Mouse (Mus musculus) megakaryocyte, adult 5-6 weeks (primary cell): ENCODE data around the gene Gatad2b. TPM values are rescaled to one million over a fixed set of nuclear protein-coding genes. Genes with fewer than 3 reads are reported as not detected.
"Not testable (repeated sequence)": the region's sequence is repeated elsewhere in the genome, so short reads cannot be mapped to it uniquely, and the experiment has no call there.

Source experiments
- ATAC-seq: 2 replicates; pipeline ENCODE4 v1.8.0; 2016; ENCODE audit warnings: mild to moderate bottlenecking, inconsistent platforms; ENCODE audit not compliant: poor library complexity, severe bottlenecking
- total RNA-seq, 2 experiments: library from RNA; stranded (forward) in 1 of 2; stranded (reverse) in 1 of 2; fragments of 153-499, 151-499 nt in 1 of 2; fragments of 221-1000, 200-1000 nt in 1 of 2; gene quantifications; 2 replicates each; pipeline versions ENCODE4 v1.2.3 to v1.2.4; 2015 to 2017

The Gatad2b gene
- total RNA-seq (2015) (91.6 and 110 TPM in 2 replicates), total RNA-seq (2017) (25.3 and 33.5 TPM in 2 replicates)

DNA sequence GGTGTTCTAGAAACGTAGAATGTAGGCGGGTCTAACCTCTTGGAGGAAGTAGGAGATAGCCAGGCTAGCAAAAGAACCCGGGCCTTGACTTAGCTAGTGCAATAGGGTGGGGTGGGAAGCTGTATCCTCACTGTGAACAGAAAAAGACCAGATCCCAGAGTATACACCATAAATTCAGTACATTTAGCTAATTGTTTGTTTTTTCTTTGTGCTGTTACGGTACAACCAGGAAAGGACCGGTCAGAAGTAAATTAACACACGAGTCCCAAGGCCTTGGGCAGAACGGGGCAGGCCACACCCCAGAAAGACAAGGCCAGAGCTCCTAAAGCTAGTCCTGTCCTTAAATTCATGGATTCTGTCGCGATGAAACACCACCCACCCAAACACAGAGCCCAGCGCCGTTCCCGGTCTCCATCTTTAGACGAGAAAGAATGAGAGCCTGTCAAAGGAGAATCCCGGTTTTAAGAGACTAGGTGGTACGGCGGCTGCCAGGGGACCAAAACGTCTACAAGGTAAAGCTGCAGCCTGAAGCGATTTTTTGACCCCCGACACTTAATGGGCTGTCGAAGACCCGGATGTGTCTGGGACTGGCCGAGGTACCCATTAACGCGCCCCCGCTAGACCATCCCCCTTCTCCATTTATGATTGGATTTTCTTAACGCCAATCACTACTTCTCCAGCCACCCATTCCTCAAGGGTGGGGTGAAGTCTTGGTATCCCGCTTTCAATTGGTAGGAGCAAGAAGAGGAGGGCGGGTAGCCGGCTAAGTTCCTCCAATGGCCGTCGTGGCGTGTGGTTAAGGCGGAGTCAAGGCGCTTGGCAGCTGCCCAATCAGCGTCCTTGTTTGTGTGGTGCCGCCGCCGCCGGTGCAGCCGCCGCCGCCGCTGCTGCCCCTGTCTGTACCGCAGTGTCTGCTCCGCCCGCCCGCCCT lies at the start of gene Gatad2b:
Gatad2b (plus strand) TSS at position 834 of the 931 bp plus-strand sequence.
- ATAC-seq: peak; percentile 98

DNA sequence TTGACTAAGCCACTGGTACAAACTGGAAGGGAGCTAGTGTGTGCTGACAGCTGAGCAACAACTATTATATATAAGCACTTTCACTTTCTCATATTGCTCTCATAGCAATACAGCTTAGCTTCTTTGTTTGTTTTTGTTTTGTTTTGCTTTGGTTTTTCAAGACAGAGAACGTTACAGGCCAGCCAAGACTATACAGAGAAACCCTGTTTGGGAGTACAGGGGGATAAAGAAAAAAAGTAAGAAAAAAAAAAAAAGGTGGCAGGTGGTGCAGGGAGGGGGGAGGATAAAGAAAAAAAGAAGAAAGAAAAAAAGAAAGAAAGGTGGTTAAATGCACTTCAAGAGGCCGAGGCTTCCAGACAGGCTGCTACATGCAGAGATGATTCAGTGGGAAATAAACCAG lies 47.6 kb upstream of the Gatad2b start:
- no peak for ATAC-seq

DNA sequence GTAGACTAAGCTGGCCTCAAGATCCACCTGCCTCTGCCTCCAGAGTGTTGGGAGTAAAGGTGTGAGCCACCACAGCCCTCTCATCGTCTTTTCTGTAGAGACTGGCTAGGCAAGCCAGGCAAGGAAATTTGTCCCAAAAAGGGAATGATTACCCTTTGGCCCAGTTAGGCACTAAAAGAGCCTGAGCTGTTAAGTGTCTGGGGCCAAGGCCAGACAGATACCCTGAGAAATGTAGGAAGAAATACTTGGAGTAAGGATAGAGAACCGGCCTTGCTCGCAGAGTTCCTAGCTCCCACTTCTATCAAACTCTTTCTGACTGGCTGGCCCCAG lies 45.4 kb upstream of the Gatad2b start:
- no peak for ATAC-seq

DNA sequence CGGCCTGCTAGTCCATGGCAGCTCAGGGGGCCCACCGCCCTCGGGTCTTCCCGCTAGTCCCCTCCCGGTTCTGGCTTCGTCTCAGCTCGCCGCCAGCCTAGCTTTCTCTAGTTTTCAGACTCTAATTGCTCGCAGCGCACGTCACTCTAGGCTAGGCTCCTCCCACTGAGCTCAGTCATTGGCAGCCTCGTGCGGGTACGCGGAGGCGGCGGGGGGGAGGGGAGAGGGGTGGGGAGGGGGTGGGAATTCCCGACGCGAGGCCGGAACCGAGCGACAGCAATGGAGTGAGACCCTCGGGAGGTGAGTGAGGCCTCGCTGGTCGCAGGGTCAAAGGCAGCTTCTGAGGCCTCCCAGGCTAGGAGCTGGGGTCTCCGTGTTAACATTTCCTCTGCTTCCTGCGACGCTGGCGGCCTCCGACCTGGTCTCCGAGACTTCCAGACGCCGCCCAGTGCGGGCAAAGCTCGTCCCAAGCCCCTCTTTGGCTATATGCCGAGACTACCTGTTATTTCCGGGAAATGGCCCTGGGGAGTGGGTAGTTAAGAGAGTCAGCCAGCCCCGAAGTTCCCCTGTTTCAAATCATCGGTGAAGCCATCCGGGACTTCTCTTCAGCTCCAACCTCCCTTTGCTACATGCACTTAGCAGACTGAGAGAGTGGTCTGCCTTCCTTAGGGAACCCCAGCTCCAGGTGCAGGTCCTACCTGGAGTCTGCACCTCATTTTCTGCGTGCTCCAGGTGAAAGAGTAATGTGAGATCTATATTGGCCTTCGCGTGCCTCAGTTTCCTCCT lies 44.8 kb upstream of the Gatad2b start, which contains the start of gene Slc39a1:
Slc39a1 (plus strand) TSS at position 213 of the 786 bp plus-strand sequence.
- ATAC-seq: peak; percentile 96

DNA sequence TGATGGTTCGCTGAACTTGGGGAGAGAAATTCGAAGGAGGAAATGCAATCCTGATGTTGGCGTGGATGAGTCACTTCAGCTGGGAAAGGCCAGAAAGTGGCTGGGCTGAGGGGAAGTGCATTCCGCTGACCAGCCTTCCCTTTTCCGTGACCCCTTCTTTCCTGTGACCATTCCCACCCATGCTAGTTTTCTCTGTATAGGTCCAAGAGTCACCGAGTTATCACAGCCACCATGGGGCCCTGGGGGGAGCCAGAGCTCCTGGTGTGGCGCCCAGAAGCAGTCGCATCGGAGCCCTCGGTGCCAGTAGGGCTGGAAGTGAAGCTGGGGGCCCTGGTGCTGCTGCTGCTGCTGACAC lies 44.3 kb upstream of the Gatad2b start:
- ATAC-seq: peak; percentile 41

DNA sequence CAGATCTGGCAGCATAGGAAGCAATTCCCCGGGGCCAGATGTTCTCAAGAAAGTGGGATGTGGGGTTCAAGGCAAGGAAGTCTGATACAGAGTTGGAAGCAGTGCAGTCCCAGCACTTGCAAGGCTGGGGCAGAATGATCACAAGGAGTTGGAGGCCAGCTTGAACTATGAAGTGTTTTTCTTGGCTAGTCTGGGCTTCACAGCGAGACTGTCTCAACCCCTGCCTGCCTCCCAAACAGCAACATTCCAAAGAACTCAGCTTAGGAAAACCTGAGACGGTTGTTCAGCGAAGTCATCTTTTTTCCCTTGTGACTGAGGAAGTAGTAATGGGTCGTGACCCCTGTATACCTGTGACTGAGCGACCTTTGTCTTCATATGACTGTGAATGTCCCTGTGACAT lies 42.2 kb upstream of the Gatad2b start:
- ATAC-seq: no peak

DNA sequence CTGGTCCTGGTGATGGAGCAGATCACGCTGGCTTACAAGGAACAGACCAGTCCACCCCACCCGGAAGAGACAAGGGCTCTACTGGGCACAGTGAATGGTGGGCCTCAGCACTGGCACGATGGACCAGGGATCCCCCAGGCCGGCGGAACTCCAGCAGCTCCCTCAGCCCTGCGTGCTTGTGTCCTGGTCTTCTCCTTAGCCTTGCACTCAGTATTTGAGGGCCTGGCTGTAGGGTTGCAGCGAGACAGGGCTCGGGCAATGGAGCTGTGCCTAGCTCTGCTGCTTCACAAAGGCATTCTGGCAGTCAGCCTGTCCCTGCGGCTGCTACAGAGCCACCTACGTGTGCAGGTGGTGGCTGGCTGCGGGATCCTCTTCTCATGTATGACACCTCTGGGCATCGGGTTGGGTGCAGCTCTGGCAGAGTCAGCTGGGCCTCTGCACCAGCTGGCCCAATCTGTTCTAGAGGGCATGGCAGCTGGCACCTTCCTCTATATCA lies 41.2 kb upstream of the Gatad2b start:
- not testable (repeated sequence) for ATAC-seq

DNA sequence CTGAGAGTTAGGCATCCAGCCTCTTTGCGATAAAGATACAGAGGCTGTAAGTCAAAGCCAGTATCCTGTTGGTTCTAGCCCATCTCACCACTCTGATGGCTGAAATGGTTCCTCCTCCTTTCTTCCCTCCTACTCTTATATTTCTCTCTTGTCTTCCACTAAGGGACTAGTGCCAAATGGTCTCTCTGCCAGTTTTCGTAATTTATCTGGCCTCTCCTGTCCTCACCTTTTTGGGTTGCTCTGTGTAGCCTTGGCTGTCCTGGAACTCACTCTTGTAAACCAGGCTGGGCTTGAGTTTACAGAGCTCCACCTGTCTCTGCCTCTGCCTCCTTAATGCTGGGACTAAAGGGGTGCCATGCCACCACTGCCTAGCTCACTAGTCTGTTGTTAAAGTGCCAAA lies 40.3 kb upstream of the Gatad2b start:
- not testable (repeated sequence) for ATAC-seq

DNA sequence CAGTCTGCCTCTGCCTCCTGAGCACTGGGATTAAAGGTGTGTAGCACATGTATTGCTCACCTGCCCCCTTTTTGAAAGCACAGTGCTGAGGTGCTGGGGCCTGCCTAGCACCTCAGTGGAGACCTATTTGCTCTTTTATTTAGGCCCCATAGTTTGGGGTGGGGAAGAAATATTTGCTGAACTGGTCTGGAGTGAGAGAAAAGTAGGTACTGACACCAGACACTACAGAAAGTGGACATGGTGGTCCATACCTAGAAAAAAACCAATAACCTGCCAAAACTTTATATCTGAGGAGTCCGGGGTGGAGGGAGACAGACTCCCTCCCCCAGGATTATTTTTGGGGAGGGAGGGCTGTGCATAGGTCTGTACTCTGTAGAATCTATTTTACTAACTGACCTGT lies 39.8 kb upstream of the Gatad2b start:
- not testable (repeated sequence) for ATAC-seq

DNA sequence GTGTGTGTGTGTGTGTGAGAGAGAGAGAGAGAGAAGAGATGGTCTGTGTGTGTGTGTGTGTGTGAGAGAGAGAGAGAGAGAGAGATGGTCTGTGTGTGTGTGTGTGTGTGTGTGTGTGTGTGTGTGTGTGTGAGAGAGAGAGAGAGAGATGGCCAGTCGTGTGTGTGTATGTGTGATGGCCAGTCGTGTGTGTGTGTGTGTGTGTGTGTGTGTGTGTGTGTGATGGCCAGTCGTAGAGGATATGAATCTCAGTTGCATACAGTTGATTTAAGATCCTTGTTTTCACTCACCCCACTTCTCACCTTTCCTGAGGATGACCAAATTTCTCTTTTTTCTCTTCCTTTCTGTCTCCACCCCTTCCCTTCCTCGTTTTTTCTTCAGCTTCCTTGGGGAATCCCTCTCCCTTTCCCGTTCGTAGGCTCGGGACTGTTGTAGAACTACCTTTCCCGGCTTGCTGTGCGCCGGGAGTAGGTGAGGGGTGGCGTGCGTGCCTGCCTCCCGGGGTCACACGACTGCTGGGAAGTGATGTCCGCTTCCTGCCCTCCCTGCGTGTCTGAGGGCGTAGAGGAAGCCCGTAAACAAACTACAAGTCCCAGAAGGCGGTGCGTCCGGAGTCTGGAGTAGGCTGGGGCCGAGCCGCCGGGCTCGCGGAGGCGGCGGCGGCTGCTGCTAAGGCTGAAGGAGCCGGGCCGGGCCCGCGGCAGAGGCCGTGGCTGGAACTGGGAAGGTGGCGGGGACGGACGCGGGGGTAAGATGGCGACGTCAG lies 39.1 kb upstream of the Gatad2b start, which contains the start of gene Crtc2:
Crtc2 (plus strand) TSS at position 511 of the 766 bp plus-strand sequence.
- peak; percentile 97 for ATAC-seq

DNA sequence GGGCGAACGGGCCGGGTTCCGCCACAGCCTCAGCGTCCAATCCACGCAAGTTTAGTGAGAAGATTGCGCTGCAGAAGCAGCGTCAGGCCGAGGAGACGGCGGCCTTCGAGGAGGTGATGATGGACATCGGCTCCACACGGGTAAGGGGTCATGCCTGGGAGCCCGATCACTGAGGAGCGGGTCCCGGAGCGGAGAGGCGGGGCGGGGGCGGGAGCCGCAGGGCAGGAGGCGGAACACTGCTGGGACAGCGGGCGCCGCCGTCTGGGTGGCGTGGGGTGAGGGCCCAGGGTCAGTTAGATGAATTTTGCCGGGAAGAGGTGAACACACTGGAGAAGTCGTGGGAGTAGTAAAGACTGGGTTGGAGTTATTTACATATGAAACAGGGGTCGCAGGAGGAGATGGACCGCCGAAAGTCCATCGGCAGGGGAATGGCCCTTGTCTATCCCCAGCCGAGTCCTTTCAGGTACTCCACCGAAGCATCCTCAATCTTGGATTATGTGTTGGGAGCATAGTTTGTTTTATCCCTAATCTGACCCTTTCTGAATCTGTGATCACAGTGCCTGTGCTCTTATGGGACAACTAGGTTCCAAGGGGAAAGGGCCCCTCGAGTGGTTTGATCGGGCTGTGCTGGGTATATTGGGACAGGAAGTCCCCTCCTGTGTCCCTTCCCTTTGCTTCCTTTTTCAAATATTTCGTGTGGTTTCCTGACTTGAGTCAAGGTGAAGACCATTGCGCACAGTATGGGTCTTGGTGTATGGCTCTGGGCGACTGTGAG lies 38.4 kb upstream of the Gatad2b start:
- peak; percentile 53 for ATAC-seq

DNA sequence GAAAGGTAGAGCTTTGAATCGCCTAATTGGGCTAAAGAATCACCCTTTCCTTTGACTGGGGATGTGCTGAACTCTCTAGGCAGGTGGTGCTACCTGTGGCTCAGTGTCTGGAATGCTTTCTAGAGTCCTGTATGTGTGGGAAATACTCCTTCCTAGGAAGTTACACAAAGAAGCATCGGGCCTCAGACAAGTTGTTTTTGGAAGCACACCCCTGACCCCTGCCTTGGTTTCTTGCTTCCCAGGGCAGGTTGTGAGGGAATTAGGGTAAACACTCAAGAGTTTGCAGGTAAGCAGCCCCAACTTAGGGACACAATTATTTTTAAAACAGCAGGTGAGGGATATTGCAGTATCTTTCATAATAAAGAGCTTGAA lies 37.8 kb upstream of the Gatad2b start:
- ATAC-seq: no peak

DNA sequence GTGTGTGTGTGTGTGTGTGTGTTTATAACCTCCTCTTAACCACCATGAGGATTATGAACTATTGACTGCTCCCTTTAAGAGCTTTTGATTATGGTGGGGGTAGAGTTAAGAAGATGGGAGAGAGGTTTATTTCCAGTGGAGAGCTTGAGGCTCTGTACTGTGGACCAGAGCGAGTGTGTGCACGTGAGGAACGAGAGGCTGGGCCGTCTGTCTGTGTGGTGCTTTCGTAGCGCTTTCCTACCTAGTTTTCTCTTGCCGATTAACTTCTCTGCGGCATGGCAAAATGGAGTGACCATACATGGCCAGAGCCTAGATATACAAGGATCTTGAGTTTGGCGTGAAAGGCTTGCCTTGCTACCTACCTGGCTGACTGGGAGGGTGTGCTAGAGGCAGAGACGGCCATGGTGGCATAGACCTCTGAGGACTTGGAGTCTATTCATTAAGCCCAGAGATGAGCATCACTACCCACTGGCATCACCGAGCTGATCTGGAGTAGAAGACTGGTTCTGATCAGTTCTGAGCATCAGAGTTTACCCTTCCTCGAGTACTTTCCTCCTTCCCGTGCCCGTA lies 37.1 kb upstream of the Gatad2b start:
- ATAC-seq: no peak

DNA sequence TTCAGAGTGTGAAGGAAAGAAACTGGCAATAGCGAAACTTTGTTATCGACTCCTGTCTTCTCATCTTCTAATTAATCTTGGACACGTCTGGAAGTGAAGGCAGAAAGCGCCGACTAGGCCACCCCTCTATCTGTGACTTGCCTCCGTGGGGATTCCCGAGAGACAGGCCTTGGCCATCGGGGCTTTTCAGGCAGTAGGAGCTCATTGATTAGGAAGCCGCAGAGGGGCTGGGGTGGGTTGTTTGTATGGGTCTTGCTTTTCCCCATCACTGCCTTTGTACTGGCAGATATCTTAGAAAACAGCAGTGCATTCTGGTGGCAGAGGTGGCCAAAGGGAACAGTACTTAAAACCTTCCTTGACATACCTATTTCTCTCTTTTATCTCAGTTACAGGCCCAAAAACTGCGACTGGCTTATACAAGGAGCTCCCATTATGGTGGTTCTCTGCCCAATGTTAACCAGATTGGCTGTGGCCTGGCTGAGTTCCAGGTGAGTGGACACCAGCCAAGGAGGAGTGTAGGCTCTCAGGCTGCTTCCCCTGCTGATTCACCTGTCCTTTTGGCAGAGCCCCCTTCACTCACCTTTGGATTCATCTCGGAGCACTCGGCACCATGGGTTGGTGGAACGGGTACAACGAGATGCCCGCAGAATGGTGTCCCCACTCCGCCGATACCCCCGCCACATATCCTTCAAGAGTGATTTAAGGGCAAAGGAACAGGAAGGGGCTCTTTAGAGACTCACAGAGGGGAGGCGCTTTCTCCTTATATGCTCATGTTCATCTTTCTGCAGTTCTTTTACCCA lies 36.0 kb upstream of the Gatad2b start:
- no peak for ATAC-seq

DNA sequence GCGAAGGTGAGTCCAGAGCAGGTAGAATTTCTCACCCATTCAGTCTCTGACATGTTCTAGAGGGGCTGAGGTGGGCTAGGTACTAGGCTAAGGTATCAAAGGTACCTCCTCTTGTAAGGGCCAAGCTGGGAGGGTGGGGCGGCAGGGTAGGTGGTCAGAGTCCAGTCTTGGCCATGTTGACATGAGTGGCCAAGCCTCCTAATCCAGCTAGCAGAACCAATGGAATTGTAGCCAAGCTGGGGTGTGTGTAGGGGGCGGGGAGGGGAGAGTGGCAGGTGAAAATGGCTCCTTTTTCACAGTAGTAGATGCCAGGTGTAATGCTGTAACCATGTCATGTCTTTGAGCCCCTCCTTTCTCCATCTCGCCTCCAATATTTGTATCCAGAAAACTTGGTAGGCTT lies 34.5 kb upstream of the Gatad2b start:
- ATAC-seq: no peak

DNA sequence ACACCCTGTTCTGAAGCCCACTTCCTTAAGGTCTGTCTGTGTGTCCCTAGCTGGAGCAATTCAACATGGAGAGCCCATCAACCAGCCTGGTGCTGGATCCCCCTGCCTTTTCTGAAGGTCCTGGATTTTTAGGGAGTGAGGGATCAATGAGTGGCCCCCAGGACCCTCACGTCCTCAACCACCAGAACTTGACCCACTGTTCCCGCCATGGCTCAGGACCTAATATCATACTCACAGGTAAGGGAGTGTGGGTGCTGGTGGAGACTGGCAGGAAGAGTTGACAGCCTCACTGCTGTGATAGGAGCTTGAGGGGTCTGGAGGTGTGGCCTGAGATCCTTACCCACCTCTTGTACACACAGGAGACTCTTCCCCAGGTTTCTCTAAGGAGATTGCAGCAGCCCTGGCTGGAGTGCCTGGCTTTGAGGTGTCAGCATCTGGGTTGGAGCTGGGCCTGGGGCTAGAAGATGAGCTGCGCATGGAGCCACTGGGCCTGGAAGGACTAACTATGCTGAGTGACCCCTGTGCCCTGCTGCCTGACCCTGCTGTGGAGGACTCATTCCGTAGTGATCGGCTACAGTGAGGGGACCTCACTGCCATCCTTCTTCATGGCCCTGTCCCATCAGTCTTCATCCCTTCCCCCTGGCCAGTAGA lies 29.7 kb upstream of the Gatad2b start:
- no peak for ATAC-seq

DNA sequence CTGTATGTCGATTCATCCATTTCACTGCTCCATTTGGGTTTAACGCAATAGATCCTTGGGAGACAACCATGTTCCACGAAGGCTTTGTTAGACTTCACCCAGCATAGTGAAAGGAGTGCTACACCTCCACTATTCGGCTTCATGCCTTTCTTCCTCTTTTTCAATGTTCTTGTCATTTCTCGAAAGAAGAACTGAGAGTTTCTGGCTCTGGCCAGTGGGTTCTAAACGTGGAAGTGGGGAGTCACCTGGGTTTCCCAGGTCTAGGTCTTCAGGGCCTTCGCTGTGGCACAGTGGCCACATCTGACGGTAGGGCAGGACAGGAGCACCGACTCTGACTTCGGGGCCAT lies 28.3 kb upstream of the Gatad2b start:
- ATAC-seq: no peak; the same call in 1 of the 2 replicates
